Mouse (Mus musculus): ENCODE data around the gene Tsen34. TPM values are rescaled to one million over a fixed set of nuclear protein-coding genes. Genes with fewer than 3 reads are reported as not detected.

Gene Tsen34
- 63.6 TPM for polyA plus RNA-seq (2014; fragmentation: Illumina TruSeq; extraction: RNeasy Lipid Tissue Mini Kit (QIAGEN cat#74804); ENCODE audit: low read depth, low replicate concordance)

DNA sequence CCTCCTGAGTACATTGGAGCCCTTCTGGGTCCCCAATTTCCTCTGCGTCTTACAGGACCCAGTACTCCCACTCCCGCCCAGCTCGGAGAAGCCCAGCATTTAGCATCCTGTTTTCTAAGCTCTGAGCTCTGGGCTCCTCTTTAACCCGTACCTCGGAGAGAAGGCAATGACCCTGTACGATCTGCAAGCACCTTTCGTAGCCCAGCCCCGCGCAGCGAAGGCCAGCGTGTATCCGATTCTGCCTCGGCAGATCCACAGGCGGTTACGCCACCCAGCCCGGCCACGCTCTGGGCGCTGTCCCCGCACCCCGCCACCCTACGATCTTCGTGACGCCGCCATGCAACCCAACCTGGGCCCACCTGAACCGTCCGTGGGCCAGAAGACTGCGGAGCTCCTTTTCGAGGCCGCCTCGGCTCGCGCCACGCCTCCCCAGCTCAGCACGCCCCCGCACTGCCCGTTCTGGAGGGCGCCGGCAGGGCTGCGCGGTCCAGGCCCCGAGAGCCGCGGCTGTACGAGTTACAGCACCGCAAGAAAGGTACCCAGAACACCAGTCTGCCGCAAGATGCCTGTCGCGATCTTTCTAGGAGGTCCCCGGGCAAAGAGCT is at the start of gene Tsen34:
Gene Tsen34 (plus strand): TSS at position 482 of the 605 bp plus-strand sequence.

GRCm38 (mm10) chr7:3644672-3645487 is 47.8 kb upstream of the Tsen34 start, which contains the start of gene Cnot3:
TSS of gene Cnot3 (plus strand) at chr7:3645268.

GRCm38 (mm10) chr7:3665215-3666114 is 27.2 kb upstream of the Tsen34 start, which contains the start of gene Leng1:
TSS of gene Leng1 (minus strand) at chr7:3665840.

DNA sequence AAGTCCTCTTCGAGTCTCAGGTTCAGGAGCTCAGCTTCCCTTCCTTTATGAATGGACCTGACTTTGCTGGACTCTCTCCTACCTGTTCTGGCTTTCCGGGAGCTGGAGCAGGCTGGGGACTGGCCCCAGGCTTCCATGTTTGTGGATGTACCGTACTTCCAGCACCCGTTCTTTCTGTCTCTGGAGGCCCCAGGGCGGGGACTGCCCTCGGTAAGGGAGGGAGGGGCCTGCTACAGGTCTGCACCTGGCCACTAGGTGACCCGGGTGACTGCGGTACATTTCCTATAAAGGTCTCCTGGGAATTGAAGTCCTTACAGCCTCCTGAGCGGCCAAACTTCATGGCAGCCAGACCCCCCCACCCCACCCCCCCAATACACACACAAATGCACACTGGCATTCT is 15.3 kb upstream of the Tsen34 start, which contains the start of gene Tmc4:
Gene Tmc4 (minus strand): TSS at position 212 of the 400 bp plus-strand sequence.

DNA sequence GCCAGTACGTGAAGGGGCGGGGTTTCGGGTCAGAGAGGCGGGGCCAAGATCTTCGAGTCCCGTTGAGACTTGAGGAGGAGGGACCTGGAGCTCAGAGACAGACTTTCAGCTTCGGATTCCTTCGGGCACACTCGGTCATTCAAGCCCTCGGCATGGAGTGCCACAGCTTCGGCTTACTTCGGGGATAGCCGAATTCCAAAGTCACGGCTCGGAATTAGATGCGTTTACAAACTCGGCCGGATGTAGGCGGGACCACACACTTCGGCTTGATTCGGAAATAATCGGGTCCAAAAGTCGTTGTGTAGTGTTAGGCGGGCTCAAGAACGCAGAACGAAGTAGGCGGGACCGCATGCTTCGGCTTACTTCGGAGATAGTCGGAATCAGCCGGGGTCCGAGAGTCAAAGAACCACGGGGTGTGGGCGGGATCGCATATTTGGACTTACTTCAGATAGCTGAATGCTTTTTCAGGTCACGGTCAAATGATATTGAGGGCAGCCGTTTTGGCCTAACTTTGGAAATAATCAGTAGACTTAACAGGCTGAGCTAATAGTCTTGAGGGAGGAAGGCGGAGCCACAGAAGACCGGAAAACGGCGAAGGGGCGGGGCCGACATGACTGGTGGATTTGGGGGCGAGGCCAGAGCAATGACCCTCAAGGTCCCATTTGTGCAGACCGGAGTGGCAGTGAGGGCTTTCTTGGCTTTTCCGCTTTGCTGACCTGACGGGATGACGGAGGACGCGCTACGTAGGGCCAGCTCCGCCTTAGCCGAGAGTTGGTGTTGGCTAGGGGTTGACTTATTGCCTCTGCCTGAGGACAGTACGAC is 535 bp downstream of the Tsen34 start, which contains the start of gene Mboat7:
Gene Mboat7 (minus strand): TSS at position 537 of the 822 bp plus-strand sequence.

GRCm38 (mm10) chr7:3703879-3704441 is 11.3 kb downstream of the Tsen34 start, which contains the start of gene Rps9:
TSS of gene Rps9 (plus strand) at chr7:3703993.

DNA sequence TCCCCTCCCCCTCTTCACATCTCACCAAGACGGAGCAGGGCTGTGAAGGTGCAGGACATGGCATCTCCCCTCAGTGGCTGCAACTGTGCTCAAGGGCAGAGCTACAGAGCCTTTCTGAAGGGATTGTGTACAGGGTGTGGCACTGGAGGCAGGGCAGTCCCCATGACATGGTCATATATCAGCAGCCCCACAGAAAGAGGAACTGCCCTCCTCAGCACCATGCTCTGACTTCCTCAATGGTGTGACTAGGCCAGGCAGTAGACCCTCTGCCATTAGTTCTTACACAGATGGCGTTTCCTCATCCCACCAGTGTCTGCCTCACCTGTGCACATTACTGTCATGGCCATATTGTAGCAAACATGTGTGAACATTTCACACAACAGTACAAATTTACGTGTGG is 27.6 kb downstream of the Tsen34 start, which contains the start of gene Pirb:
Gene Pirb (minus strand): TSS at position 124 of the 400 bp plus-strand sequence.

Other genes starting within 250 kb of the Tsen34 start
- 0.21 TPM for gene Tarm1, start 190.2 kb upstream of the Tsen34 start, polyA plus RNA-seq (2014; fragmentation: Illumina TruSeq; extraction: RNeasy Lipid Tissue Mini Kit (QIAGEN cat#74804); ENCODE audit: low read depth, low replicate concordance)
- gene Oscar, start 76.7 kb upstream of the Tsen34 start, polyA plus RNA-seq (2014; fragmentation: Illumina TruSeq; extraction: RNeasy Lipid Tissue Mini Kit (QIAGEN cat#74804); ENCODE audit: low read depth, low replicate concordance) = not detected
- 354 TPM for gene Ndufa3, start 75.5 kb upstream of the Tsen34 start, polyA plus RNA-seq (2014; fragmentation: Illumina TruSeq; extraction: RNeasy Lipid Tissue Mini Kit (QIAGEN cat#74804); ENCODE audit: low read depth, low replicate concordance)
- gene Tfpt, start 62.9 kb upstream of the Tsen34 start, polyA plus RNA-seq (2014; fragmentation: Illumina TruSeq; extraction: RNeasy Lipid Tissue Mini Kit (QIAGEN cat#74804); ENCODE audit: low read depth, low replicate concordance) = 19.6 TPM
- 35.7 TPM for gene Prpf31, start 62.9 kb upstream of the Tsen34 start, polyA plus RNA-seq (2014; fragmentation: Illumina TruSeq; extraction: RNeasy Lipid Tissue Mini Kit (QIAGEN cat#74804); ENCODE audit: low read depth, low replicate concordance)
- 38.7 TPM for gene Cnot3, start 47.6 kb upstream of the Tsen34 start, polyA plus RNA-seq (2014; fragmentation: Illumina TruSeq; extraction: RNeasy Lipid Tissue Mini Kit (QIAGEN cat#74804); ENCODE audit: low read depth, low replicate concordance)
- 11.7 TPM for gene Leng1, start 27.0 kb upstream of the Tsen34 start, polyA plus RNA-seq (2014; fragmentation: Illumina TruSeq; extraction: RNeasy Lipid Tissue Mini Kit (QIAGEN cat#74804); ENCODE audit: low read depth, low replicate concordance)
- gene Tmc4, start 15.3 kb upstream of the Tsen34 start, polyA plus RNA-seq (2014; fragmentation: Illumina TruSeq; extraction: RNeasy Lipid Tissue Mini Kit (QIAGEN cat#74804); ENCODE audit: low read depth, low replicate concordance) = 78.8 TPM
- 43.0 TPM for gene Mboat7, start 660 bp downstream of the Tsen34 start, polyA plus RNA-seq (2014; fragmentation: Illumina TruSeq; extraction: RNeasy Lipid Tissue Mini Kit (QIAGEN cat#74804); ENCODE audit: low read depth, low replicate concordance)
- gene Rps9, start 11.1 kb downstream of the Tsen34 start, polyA plus RNA-seq (2014; fragmentation: Illumina TruSeq; extraction: RNeasy Lipid Tissue Mini Kit (QIAGEN cat#74804); ENCODE audit: low read depth, low replicate concordance) = 1,770 TPM
- 11.8 TPM for gene Pirb, start 27.5 kb downstream of the Tsen34 start, polyA plus RNA-seq (2014; fragmentation: Illumina TruSeq; extraction: RNeasy Lipid Tissue Mini Kit (QIAGEN cat#74804); ENCODE audit: low read depth, low replicate concordance)
- gene Gm15448, start 132.8 kb downstream of the Tsen34 start, polyA plus RNA-seq (2014; fragmentation: Illumina TruSeq; extraction: RNeasy Lipid Tissue Mini Kit (QIAGEN cat#74804); ENCODE audit: low read depth, low replicate concordance) = 0.19 TPM
- gene Pira2, start 152.2 kb downstream of the Tsen34 start, polyA plus RNA-seq (2014; fragmentation: Illumina TruSeq; extraction: RNeasy Lipid Tissue Mini Kit (QIAGEN cat#74804); ENCODE audit: low read depth, low replicate concordance) = 1.2 TPM
- gene Gm14548, start 205.3 kb downstream of the Tsen34 start, polyA plus RNA-seq (2014; fragmentation: Illumina TruSeq; extraction: RNeasy Lipid Tissue Mini Kit (QIAGEN cat#74804); ENCODE audit: low read depth, low replicate concordance) = 1.1 TPM
- gene Lilra6, start 222.6 kb downstream of the Tsen34 start, polyA plus RNA-seq (2014; fragmentation: Illumina TruSeq; extraction: RNeasy Lipid Tissue Mini Kit (QIAGEN cat#74804); ENCODE audit: low read depth, low replicate concordance) = 1.6 TPM